Mouse (Mus musculus): ENCODE data around the gene Prmt6. TPM values are rescaled to one million over a fixed set of nuclear protein-coding genes. Genes with fewer than 3 reads are reported as not detected.

Prmt6 gene
- 3.6 and 4.2 TPM in 2 replicates for polyA plus RNA-seq (2012; rRNA removed)
- polyA plus RNA-seq (2014; fragmentation: Nextera tagmentation; extraction: Ambion mirVana): 6.2 and 7.1 TPM in 2 replicates

GRCm38 (mm10) chr3:110250839-110251700 is at the start of gene Prmt6:
Prmt6 (minus strand) TSS chr3:110250998.
- peak; percentile 80 for ATAC-seq (ENCODE audit: insufficient read depth)
- H3K27me3 ChIP-seq (ENCODE audit: control insufficient read depth, insufficient read depth, low read length): no peaks in the 10 kb centered on the region
- H3K4me2 ChIP-seq (ENCODE audit: low read depth): peak within 1 kb of the TSS; percentile 75
- H3K27ac ChIP-seq: no peak within 1 kb of the TSS
- H3K9ac ChIP-seq (replicated peaks): peak within 1 kb of the TSS; percentile 77
- peaks cover 2 to 8% of the 10 kb centered on the region in 2 experiments; a peak in 3 of 4 replicates for H3K4me1 ChIP-seq (replicated peaks; ENCODE audit: control insufficient read depth in 2 of 2, insufficient read depth in 2 of 2, low read length in 1 of 2)
- DNase-seq (ENCODE audit: low read depth in 3 of 3, low spot score in 3 of 3): peak; percentile 43 to 60 (median 49)
- TF ChIP-seq EP300 (IDR thresholded peaks at IDR 0.05; ENCODE audit: low read depth) (no peak), CTCF (IDR thresholded peaks at IDR 0.05; ENCODE audit: low read depth) (no peak)
- H3K36me3 ChIP-seq (replicated peaks; ENCODE audit: control insufficient read depth, insufficient read depth, low read depth): peaks cover 2% of the 10 kb centered on the region; the same call in 1 of the 2 replicates
- 16% methylated on average over 37 of the region's 38 CpGs for WGBS (ENCODE audit: insufficient replicate concordance)
- H3K4me3 ChIP-seq (ENCODE audit: insufficient read depth in 1 of 2, low read depth in 2 of 2, low read length in 2 of 2): peak within 1 kb of the TSS; percentile 83 to 90
- no peaks in the 10 kb centered on the region for H3K9me3 ChIP-seq (ENCODE audit: control insufficient read depth, low read length)

- no peak overlapping the region for H3K4me3 ChIP-seq (ENCODE audit: insufficient read depth in 1 of 2, low read depth in 2 of 2, low read length in 2 of 2)
- H3K27me3 ChIP-seq (ENCODE audit: control insufficient read depth, insufficient read depth, low read length): no peaks in the 10 kb centered on the region
- no peak overlapping the region for H3K4me2 ChIP-seq (ENCODE audit: low read depth)
- no peaks in the 10 kb centered on the region for H3K9me3 ChIP-seq (ENCODE audit: control insufficient read depth, low read length)
- TF ChIP-seq EP300 (IDR thresholded peaks at IDR 0.05; ENCODE audit: low read depth) (no peak), CTCF (IDR thresholded peaks at IDR 0.05; ENCODE audit: low read depth) (no peak)
- H3K27ac ChIP-seq: no peak overlapping the region
- no peak for ATAC-seq (ENCODE audit: insufficient read depth)
- no peaks in the 10 kb centered on the region for H3K36me3 ChIP-seq (replicated peaks; ENCODE audit: control insufficient read depth, insufficient read depth, low read depth)
- H3K9ac ChIP-seq (replicated peaks): no peak overlapping the region
- DNase-seq (ENCODE audit: low read depth in 3 of 3, low spot score in 3 of 3): no peak
- H3K4me1 ChIP-seq (replicated peaks; ENCODE audit: control insufficient read depth in 2 of 2, insufficient read depth in 2 of 2, low read length in 1 of 2): no peaks in the 10 kb centered on the region
- 58% methylated on average over 8 of the region's 8 CpGs for WGBS (ENCODE audit: insufficient replicate concordance)
Observed at GRCm38 (mm10) chr3:110290485-110291045, 39.8 kb upstream of the Prmt6 start.

GRCm38 (mm10) chr3:110282651-110283050 is 31.9 kb upstream of the Prmt6 start:
- no peak for ATAC-seq (ENCODE audit: insufficient read depth)
- Histone ChIP-seq H3K4me3 (ENCODE audit: insufficient read depth in 1 of 2, low read depth in 2 of 2, low read length in 2 of 2) (no peak overlapping the region), H3K9ac (replicated peaks) (no peak overlapping the region), H3K9me3 (ENCODE audit: control insufficient read depth, low read length) (no peaks in the 10 kb centered on the region), H3K27ac (no peak overlapping the region), H3K4me2 (ENCODE audit: low read depth) (no peak overlapping the region), H3K4me1 (replicated peaks; ENCODE audit: control insufficient read depth in 2 of 2, insufficient read depth in 2 of 2, low read length in 1 of 2) (no peaks in the 10 kb centered on the region), H3K36me3 (replicated peaks; ENCODE audit: control insufficient read depth, insufficient read depth, low read depth) (no peaks in the 10 kb centered on the region), H3K27me3 (ENCODE audit: control insufficient read depth, insufficient read depth, low read length) (no peaks in the 10 kb centered on the region)
- no peak for DNase-seq (ENCODE audit: low read depth in 3 of 3, low spot score in 3 of 3)
- WGBS (ENCODE audit: insufficient replicate concordance): 65% methylated on average over 5 of the region's 5 CpGs
- TF ChIP-seq EP300 (IDR thresholded peaks at IDR 0.05; ENCODE audit: low read depth) (no peak), CTCF (IDR thresholded peaks at IDR 0.05; ENCODE audit: low read depth) (no peak)

DNA sequence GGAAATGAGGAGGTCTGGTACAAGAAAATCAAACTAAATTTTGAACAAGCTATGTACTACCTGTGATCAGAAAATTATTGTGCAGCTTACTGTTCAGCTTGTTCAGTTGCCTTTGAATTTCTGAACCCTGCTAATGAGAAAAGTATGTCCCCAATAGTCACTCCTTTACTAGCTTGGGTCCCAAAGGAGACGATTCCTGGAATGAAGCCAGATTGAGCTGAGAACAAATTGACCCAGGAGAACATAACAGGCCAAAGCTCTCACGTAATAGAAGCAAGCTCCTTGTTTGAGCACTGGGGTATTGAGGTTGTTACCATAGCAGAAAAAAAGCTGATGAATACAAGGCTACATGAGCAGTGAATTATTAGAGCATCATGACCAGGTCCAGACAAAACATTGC is 17.0 kb upstream of the Prmt6 start:
- no peaks in the 10 kb centered on the region for H3K27me3 ChIP-seq (ENCODE audit: control insufficient read depth, insufficient read depth, low read length)
- H3K4me1 ChIP-seq (replicated peaks; ENCODE audit: control insufficient read depth in 2 of 2, insufficient read depth in 2 of 2, low read length in 1 of 2): no peaks in the 10 kb centered on the region
- ATAC-seq (ENCODE audit: insufficient read depth): no peak
- TF ChIP-seq EP300 (IDR thresholded peaks at IDR 0.05; ENCODE audit: low read depth): no peak
- no peak for TF ChIP-seq CTCF (IDR thresholded peaks at IDR 0.05; ENCODE audit: low read depth)
- WGBS (ENCODE audit: insufficient replicate concordance): 45% methylated on average over 2 of the region's 2 CpGs
- no peak overlapping the region for H3K4me3 ChIP-seq (ENCODE audit: insufficient read depth in 1 of 2, low read depth in 2 of 2, low read length in 2 of 2)
- DNase-seq (ENCODE audit: low read depth in 3 of 3, low spot score in 3 of 3): no peak
- no peak overlapping the region for H3K27ac ChIP-seq
- no peak overlapping the region for H3K4me2 ChIP-seq (ENCODE audit: low read depth)
- no peaks in the 10 kb centered on the region for H3K9me3 ChIP-seq (ENCODE audit: control insufficient read depth, low read length)
- no peaks in the 10 kb centered on the region for H3K36me3 ChIP-seq (replicated peaks; ENCODE audit: control insufficient read depth, insufficient read depth, low read depth)
- no peak overlapping the region for H3K9ac ChIP-seq (replicated peaks)

DNA sequence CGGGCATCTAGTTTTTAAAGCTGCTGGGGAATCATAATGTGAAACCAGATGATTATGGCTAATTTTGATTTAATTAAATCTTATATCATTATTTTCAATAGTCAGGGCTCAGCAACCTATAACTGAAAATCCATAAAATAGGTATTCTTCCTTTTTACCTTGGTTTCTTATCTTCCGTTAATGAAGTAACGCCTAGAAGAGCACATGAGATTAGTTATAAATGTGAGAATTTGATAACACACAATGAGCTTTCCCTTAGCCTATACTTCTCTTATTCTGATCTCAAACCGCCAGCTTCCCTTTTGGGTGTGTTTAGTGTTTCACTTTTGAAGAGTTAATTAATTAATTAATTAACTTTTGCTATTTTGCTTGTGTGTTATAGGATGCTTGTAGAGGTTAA is 2.3 kb upstream of the Prmt6 start:
- Histone ChIP-seq H3K4me2 (ENCODE audit: low read depth) (no peak overlapping the region), H3K4me3 (ENCODE audit: insufficient read depth in 1 of 2, low read depth in 2 of 2, low read length in 2 of 2) (no peak overlapping the region), H3K9ac (replicated peaks) (no peak overlapping the region), H3K27me3 (ENCODE audit: control insufficient read depth, insufficient read depth, low read length) (no peaks in the 10 kb centered on the region), H3K27ac (no peak overlapping the region), H3K4me1 (replicated peaks; ENCODE audit: control insufficient read depth in 2 of 2, insufficient read depth in 2 of 2, low read length in 1 of 2) (peaks cover 2 to 8% of the 10 kb centered on the region in 2 experiments; a peak in 3 of 4 replicates), H3K36me3 (replicated peaks; ENCODE audit: control insufficient read depth, insufficient read depth, low read depth) (no peaks in the 10 kb centered on the region), H3K9me3 (ENCODE audit: control insufficient read depth, low read length) (no peaks in the 10 kb centered on the region)
- ATAC-seq (ENCODE audit: insufficient read depth) (no peak), DNase-seq (ENCODE audit: low read depth in 3 of 3, low spot score in 3 of 3) (no peak)
- TF ChIP-seq CTCF (IDR thresholded peaks at IDR 0.05; ENCODE audit: low read depth) (no peak), EP300 (IDR thresholded peaks at IDR 0.05; ENCODE audit: low read depth) (no peak)
- WGBS (ENCODE audit: insufficient replicate concordance): 64% methylated on average over 4 of the region's 4 CpGs

Data from liver, embryonic 14.5 days (tissue).